Mouse (Mus musculus) liver, embryonic 11.5 days (tissue): ENCODE measurements around the gene Odc1. TPM values are rescaled to one million over a fixed set of nuclear protein-coding genes. Genes with fewer than 3 reads are reported as not detected.

Experiments
- ATAC-seq: fragments of 200-750 bp; cut with Nextera tagmentation; replicated peaks from 2 replicates; pipeline ENCODE4 v1.8.0; 2017; ENCODE audit warnings: moderate number of reproducible peaks, mild to moderate bottlenecking, moderate TSS enrichment, moderate library complexity; ENCODE audit not compliant: low FRiP score
- DNase-seq: peaks from one replicate; pipeline ENCODE4 v3.0.0-alpha.2; 2017; ENCODE audit warnings: low spot score
- H3K27ac ChIP-seq: fragments of 300-500 bp; sonication (generic); 2 replicates; pipeline ENCODE4 v1.5.1; 2014; ENCODE audit warnings: mild to moderate bottlenecking, low read depth, low read length, control low read depth
- H3K27me3 ChIP-seq: fragments of 300-500 bp; sonication (generic); replicated peaks from 2 replicates; pipeline ENCODE4 v1.6.1; 2014; ENCODE audit warnings: low read length, mixed read lengths; ENCODE audit not compliant: control insufficient read depth, insufficient read depth
- H3K36me3 ChIP-seq: fragments of 300-500 bp; sonication (generic); 2 replicates; pipeline ENCODE4 v1.6.1; 2014; ENCODE audit warnings: mild to moderate bottlenecking, low read length, moderate library complexity, mixed read lengths; ENCODE audit not compliant: control insufficient read depth, insufficient read depth
- H3K4me1 ChIP-seq: fragments of 300-500 bp; sonication (generic); replicated peaks from 2 replicates; pipeline ENCODE4 v1.6.1; 2014; ENCODE audit warnings: low read length, mixed read lengths; ENCODE audit not compliant: control insufficient read depth, insufficient read depth
- H3K4me2 ChIP-seq: fragments of 300-500 bp; sonication (generic); 2 replicates; pipeline ENCODE4 v1.6.1; 2014; ENCODE audit warnings: mild to moderate bottlenecking, control low read depth, moderate library complexity
- H3K4me3 ChIP-seq: fragments of 300-500 bp; sonication (generic); 2 replicates; pipeline ENCODE4 v1.5.1; 2014; ENCODE audit warnings: low read depth, low read length, control low read depth
- H3K9ac ChIP-seq: fragments of 300-500 bp; sonication (generic); 2 replicates; pipeline ENCODE4 v1.6.1; 2014; ENCODE audit warnings: low read depth, low read length, control low read depth
- H3K9me3 ChIP-seq: fragments of 300-500 bp; sonication (generic); 2 replicates; pipeline ENCODE4 v1.6.1; 2016; ENCODE audit warnings: low read length, inconsistent platforms, mixed read lengths; ENCODE audit not compliant: control insufficient read depth
- WGBS: fragments of 180-500 bp; shearing (Covaris S2); extraction: QIAGEN DNeasy Blood & Tissue Kit; methylation state at CpG from one replicate; pipeline ENCODE4 v1.1.7; 2014; 5-methylcytosine and 5-hydroxymethylcytosine counted together
- polyA plus RNA-seq: library from polyadenylated mRNA; unstranded; fragments of >200 nt; fragmentation: Nextera tagmentation; extraction: Ambion mirVana; gene quantifications from 2 replicates; pipeline ENCODE4 v1.2.1, GENCODE M21; 2014

Odc1 gene
- polyA plus RNA-seq, 1 experiment from 2014 or later = 446 TPM

- ATAC-seq (no peak), DNase-seq (no peak)
- peaks cover 19% of the 10 kb centered on the region for H3K4me1 ChIP-seq
- no peaks in the 10 kb centered on the region for H3K36me3 ChIP-seq
- H3K4me2 ChIP-seq = no peak overlapping the region
- WGBS = 68% methylated on average over 6 of the region's 6 CpGs
- H3K9me3 ChIP-seq = no peaks in the 10 kb centered on the region
- H3K9ac ChIP-seq = no peak overlapping the region
- no peak overlapping the region for H3K27ac ChIP-seq
- 0 out of 2 replicates have a peak, but pooled peaks cover 3% of the 10 kb centered on the region for H3K27me3 ChIP-seq
- no peak overlapping the region for H3K4me3 ChIP-seq
Measured at GRCm38 (mm10) chr12:17511019-17511418, 33.6 kb upstream of the Odc1 start.

DNA sequence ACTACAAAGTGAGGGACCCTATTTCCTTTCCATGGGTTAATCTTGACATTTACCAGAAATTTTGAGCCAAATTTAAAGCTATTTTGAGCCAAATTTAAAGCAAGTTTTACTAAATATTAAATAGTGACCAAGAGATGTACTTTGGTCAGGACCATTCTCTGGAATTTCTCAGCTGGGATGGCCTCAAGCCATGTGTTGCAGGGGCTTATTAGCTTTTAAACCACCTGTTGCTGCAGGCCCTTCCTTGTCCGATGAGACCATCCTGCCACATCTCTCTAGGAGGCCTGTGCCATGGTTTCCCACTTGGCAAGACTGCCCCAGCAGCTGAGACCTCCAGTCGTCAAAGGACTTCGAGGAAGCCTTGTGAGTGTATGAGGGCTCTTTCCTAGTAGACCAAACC is 15.4 kb upstream of the Odc1 start:
- Histone ChIP-seq H3K27ac (no peak overlapping the region), H3K4me3 (no peak overlapping the region), H3K4me2 (no peak overlapping the region), H3K27me3 (no peaks in the 10 kb centered on the region), H3K36me3 (no peaks in the 10 kb centered on the region), H3K9me3 (no peaks in the 10 kb centered on the region), H3K9ac (no peak overlapping the region), H3K4me1 (peaks cover 13% of the 10 kb centered on the region)
- 85% methylated on average over 3 of the region's 3 CpGs for WGBS
- DNase-seq (no peak), ATAC-seq (no peak)

GRCm38 (mm10) chr12:17529726-17530125 is 14.9 kb upstream of the Odc1 start:
- no peak overlapping the region for H3K9ac ChIP-seq
- H3K36me3 ChIP-seq = no peaks in the 10 kb centered on the region

GRCm38 (mm10) chr12:17530825-17531224 is 13.8 kb upstream of the Odc1 start:
- no peak overlapping the region for H3K27ac ChIP-seq
- no peak overlapping the region for H3K4me2 ChIP-seq
- no peak overlapping the region for H3K4me3 ChIP-seq
- WGBS = 54% methylated on average over 4 of the region's 4 CpGs
- H3K4me1 ChIP-seq = peaks cover 13% of the 10 kb centered on the region
- H3K36me3 ChIP-seq = no peaks in the 10 kb centered on the region
- no peaks in the 10 kb centered on the region for H3K27me3 ChIP-seq
- H3K9me3 ChIP-seq = no peaks in the 10 kb centered on the region
- no peak for DNase-seq
- ATAC-seq = no peak
- H3K9ac ChIP-seq = no peak overlapping the region

More at GRCm38 (mm10) chr12:17529726-17530125, 14.9 kb upstream of the Odc1 start:
- WGBS = 54% methylated on average over 6 of the region's 6 CpGs
- H3K27ac ChIP-seq = no peak overlapping the region
- ATAC-seq (0 out of 2 replicates have a peak, but pooled peaks have one; percentile 23), DNase-seq (no peak)
- H3K4me1 ChIP-seq = peaks cover 13% of the 10 kb centered on the region
- no peak overlapping the region for H3K4me3 ChIP-seq
- H3K27me3 ChIP-seq = no peaks in the 10 kb centered on the region
- no peaks in the 10 kb centered on the region for H3K9me3 ChIP-seq
- H3K4me2 ChIP-seq = no peak overlapping the region

GRCm38 (mm10) chr12:17536222-17536621 is 8.4 kb upstream of the Odc1 start:
- H3K4me1 ChIP-seq = peaks cover 31% of the 10 kb centered on the region
- H3K27ac ChIP-seq = no peak overlapping the region
- H3K4me2 ChIP-seq = no peak overlapping the region
- H3K9me3 ChIP-seq = no peaks in the 10 kb centered on the region
- no peak for DNase-seq
- no peaks in the 10 kb centered on the region for H3K27me3 ChIP-seq
- no peak overlapping the region for H3K9ac ChIP-seq
- H3K4me3 ChIP-seq = no peak overlapping the region
- no peaks in the 10 kb centered on the region for H3K36me3 ChIP-seq
- ATAC-seq = no peak
- WGBS = 79% methylated on average over 3 of the region's 3 CpGs

- 75% methylated on average over 3 of the region's 3 CpGs for WGBS
- H3K4me2 ChIP-seq = no peak overlapping the region
- H3K4me3 ChIP-seq = no peak overlapping the region
- DNase-seq (no peak), ATAC-seq (peak; percentile 20)
- H3K36me3 ChIP-seq = no peaks in the 10 kb centered on the region
- H3K4me1 ChIP-seq = peaks cover 31% of the 10 kb centered on the region
- H3K27ac ChIP-seq = no peak overlapping the region
- no peaks in the 10 kb centered on the region for H3K27me3 ChIP-seq
- no peak overlapping the region for H3K9ac ChIP-seq
- H3K9me3 ChIP-seq = no peaks in the 10 kb centered on the region
Measured at GRCm38 (mm10) chr12:17537147-17537546, 7.4 kb upstream of the Odc1 start.

DNA sequence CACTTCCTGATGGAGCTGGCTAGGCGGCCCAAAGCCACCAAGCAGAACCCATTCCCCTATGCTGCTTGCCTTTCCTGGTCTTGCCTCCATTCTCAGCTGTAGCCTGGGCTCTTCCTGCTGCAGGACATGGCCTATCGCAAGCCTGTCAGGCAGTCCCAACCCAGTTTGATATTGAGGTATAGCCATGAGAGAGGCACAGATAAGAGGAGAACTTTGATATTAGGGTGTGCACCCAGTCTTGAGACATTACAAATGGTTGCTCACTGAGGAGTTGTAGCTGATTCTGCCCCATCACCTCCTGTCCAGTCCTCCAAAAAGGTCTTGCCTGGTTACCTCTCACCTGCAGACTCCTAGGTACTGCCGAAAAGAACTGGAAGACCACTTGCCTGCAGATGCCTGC is 6.5 kb upstream of the Odc1 start:
- DNase-seq = no peak
- Histone ChIP-seq H3K9me3 (no peaks in the 10 kb centered on the region), H3K9ac (peak overlapping the region; percentile 25), H3K27me3 (no peaks in the 10 kb centered on the region), H3K4me3 (peak overlapping the region; percentile 5; the same call in 1 of the 2 replicates), H3K27ac (peak overlapping the region; percentile 72), H3K36me3 (no peaks in the 10 kb centered on the region), H3K4me2 (peak overlapping the region; percentile 65), H3K4me1 (peaks cover 31% of the 10 kb centered on the region)
- peak; percentile 93 for ATAC-seq
- 54% methylated on average over 3 of the region's 3 CpGs for WGBS

- peak overlapping the region; percentile 65 for H3K4me2 ChIP-seq
Measured at GRCm38 (mm10) chr12:17539041-17539440, 5.6 kb upstream of the Odc1 start.

GRCm38 (mm10) chr12:17540040-17540552 is 4.5 kb upstream of the Odc1 start:
- peak overlapping the region; percentile 72 for H3K27ac ChIP-seq
- no peak for DNase-seq
- no peaks in the 10 kb centered on the region for H3K9me3 ChIP-seq
- no peaks in the 10 kb centered on the region for H3K36me3 ChIP-seq
- ATAC-seq = no peak
- peak overlapping the region; percentile 65 for H3K4me2 ChIP-seq
- H3K4me1 ChIP-seq = peaks cover 37% of the 10 kb centered on the region
- no peak overlapping the region for H3K4me3 ChIP-seq
- peak overlapping the region; percentile 31 for H3K9ac ChIP-seq
- H3K27me3 ChIP-seq = no peaks in the 10 kb centered on the region
- WGBS = 55% methylated on average over 6 of the region's 6 CpGs

More at GRCm38 (mm10) chr12:17539041-17539440, 5.6 kb upstream of the Odc1 start:
- Histone ChIP-seq H3K36me3 (no peaks in the 10 kb centered on the region), H3K9ac (peak overlapping the region; percentile 25), H3K9me3 (no peaks in the 10 kb centered on the region), H3K27me3 (no peaks in the 10 kb centered on the region), H3K4me1 (peaks cover 33% of the 10 kb centered on the region), H3K27ac (peak overlapping the region; percentile 72), H3K4me3 (0 out of 2 replicates have a peak overlapping the region, but pooled peaks have one; percentile 5)
- DNase-seq (no peak), ATAC-seq (peak; percentile 66)
- WGBS = 37% methylated on average over 6 of the region's 6 CpGs
